Mouse (Mus musculus) midbrain, embryonic 11.5 days (tissue): ENCODE results near the gene Nog. TPM values are rescaled to one million over a fixed set of nuclear protein-coding genes. Genes with fewer than 3 reads are reported as not detected.

ENCODE experiments used
- ATAC-seq: fragments of 200-750 bp; cut with Nextera tagmentation; 2 replicates; pipeline ENCODE4 v1.8.0; 2017; ENCODE audit warnings: moderate TSS enrichment, moderate library complexity; ENCODE audit not compliant: low FRiP score
- DNase-seq: peaks from one replicate; pipeline ENCODE4 v3.0.0; 2015; ENCODE audit warnings: low spot score; ENCODE audit errors: missing footprints
- H3K27ac ChIP-seq: fragments of 300-500 bp; sonication (generic); 2 replicates; pipeline ENCODE4 v1.5.1; 2014; ENCODE audit warnings: low read depth, low read length
- H3K27me3 ChIP-seq: fragments of 300-500 bp; sonication (generic); 2 replicates; pipeline ENCODE4 v1.6.1; 2014; ENCODE audit warnings: mild to moderate bottlenecking, low read length, moderate library complexity, mixed read lengths; ENCODE audit not compliant: control insufficient read depth, insufficient read depth
- H3K36me3 ChIP-seq: fragments of 300-500 bp; sonication (generic); 2 replicates; pipeline ENCODE4 v1.6.1; 2014; ENCODE audit warnings: mild to moderate bottlenecking, low read length, moderate library complexity, mixed read lengths; ENCODE audit not compliant: control insufficient read depth, insufficient read depth
- H3K4me1 ChIP-seq: fragments of 300-500 bp; sonication (generic); 2 replicates; pipeline ENCODE4 v1.6.1; 2014; ENCODE audit warnings: low read length; ENCODE audit not compliant: control insufficient read depth, insufficient read depth
- H3K4me2 ChIP-seq: fragments of 300-500 bp; sonication (generic); 2 replicates; pipeline ENCODE4 v1.6.1; 2014; ENCODE audit warnings: mild to moderate bottlenecking, moderate library complexity
- H3K4me3 ChIP-seq: fragments of 300-500 bp; sonication (generic); 2 replicates; pipeline ENCODE4 v1.5.1; 2014; ENCODE audit warnings: low read depth, low read length
- H3K9ac ChIP-seq: fragments of 300-500 bp; sonication (generic); 2 replicates; pipeline ENCODE4 v1.6.1; 2014; ENCODE audit warnings: low read length
- H3K9me3 ChIP-seq: fragments of 300-500 bp; sonication (generic); 2 replicates; pipeline ENCODE4 v1.6.1; 2016; ENCODE audit warnings: low read length; ENCODE audit not compliant: control insufficient read depth
- WGBS: fragments of 180-500 bp; shearing (Covaris S2); extraction: QIAGEN DNeasy Blood & Tissue Kit; methylation state at CpG from one replicate; pipeline ENCODE4 v1.1.7; 2014; 5-methylcytosine and 5-hydroxymethylcytosine counted together
- polyA plus RNA-seq: library from polyadenylated mRNA; unstranded; fragments of >200 nt; fragmentation: Nextera tagmentation; extraction: Ambion mirVana; gene quantifications from 2 replicates; pipeline ENCODE4 v1.2.1, GENCODE M21; 2014

Nog gene
- polyA plus RNA-seq, 1 experiment from 2014 or later, result 6.1 TPM

DNA sequence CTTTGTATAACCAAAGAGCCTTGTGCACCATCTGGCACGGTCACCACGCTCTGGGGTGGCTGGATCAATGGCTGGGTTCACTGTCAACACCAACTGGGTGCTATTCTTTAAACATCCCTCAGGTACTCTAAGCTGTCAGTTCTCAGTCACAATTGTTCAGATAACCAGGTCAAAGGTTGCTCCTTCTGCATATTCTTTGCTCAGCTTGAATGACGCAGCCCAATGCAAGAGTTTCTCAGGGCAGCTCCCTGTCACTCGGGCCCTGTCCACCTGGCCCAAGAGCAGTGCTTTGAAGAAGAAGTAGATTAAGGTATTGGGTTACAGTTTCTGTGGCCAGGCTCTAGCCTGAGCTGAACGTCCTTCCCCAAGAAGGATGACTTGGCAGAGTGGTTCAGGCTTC lies 12.2 kb upstream of the Nog start:
- H3K9ac ChIP-seq, result no peak overlapping the region
- H3K27ac ChIP-seq, result no peak overlapping the region
- H3K36me3 ChIP-seq, result no peaks in the 10 kb centered on the region
- ATAC-seq (no peak), DNase-seq (no peak)
- WGBS, result 50% methylated on average over 5 of the region's 5 CpGs
- H3K4me1 ChIP-seq, result peaks cover 9% of the 10 kb centered on the region
- no peaks in the 10 kb centered on the region for H3K9me3 ChIP-seq
- H3K4me3 ChIP-seq, result no peak overlapping the region
- no peaks in the 10 kb centered on the region for H3K27me3 ChIP-seq
- no peak overlapping the region for H3K4me2 ChIP-seq

DNA sequence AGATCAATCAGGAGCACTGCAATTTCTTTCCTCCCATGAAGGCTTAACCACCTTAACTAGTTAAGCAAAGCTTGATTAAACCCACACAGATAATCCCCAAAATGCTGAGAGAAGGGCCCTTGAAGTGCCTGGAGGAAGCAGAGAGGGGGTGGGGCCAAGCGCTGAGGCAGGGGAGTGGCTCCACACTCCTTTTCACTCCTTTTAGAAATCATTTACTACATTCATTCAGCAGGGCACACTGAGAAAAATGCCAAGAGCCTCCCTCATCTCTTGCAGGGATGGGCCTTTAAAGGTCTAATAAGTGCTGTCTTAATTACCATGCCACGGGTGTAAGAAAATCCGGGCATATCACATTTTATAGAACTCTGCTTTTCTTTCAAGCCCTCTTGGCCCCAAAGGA lies 10.2 kb upstream of the Nog start:
- peak; percentile 77 for DNase-seq

DNA sequence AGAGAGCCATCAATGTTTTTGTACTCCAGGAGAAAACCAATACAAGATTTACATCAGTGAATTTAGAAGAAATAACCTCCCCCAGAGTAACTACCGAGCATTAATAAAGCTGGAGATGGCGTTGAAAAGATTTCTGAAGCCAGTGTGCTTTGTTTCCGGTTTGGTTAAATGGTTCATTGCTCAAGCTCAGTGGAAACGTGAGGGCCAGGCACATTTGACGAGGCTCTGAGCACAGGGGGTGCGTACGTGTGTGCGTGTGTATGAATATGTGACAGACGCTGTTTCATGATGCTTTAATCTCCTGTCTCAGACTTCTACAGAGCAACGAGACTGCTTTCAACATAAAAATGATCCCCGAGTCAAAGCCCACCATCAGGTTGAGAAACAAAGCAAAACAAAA lies 8.1 kb upstream of the Nog start:
- Histone ChIP-seq H3K4me1 (peaks cover 3% of the 10 kb centered on the region; the same call in 1 of the 2 replicates), H3K27ac (no peak overlapping the region), H3K9me3 (no peaks in the 10 kb centered on the region), H3K36me3 (no peaks in the 10 kb centered on the region), H3K4me2 (no peak overlapping the region), H3K4me3 (no peak overlapping the region), H3K27me3 (no peaks in the 10 kb centered on the region), H3K9ac (no peak overlapping the region)
- WGBS, result 59% methylated on average over 11 of the region's 11 CpGs
- no peak for ATAC-seq
- DNase-seq, result no peak

More for the DNA sequence above, 10.2 kb upstream of the Nog start:
- H3K4me1 ChIP-seq, result peaks cover 3% of the 10 kb centered on the region; the same call in 1 of the 2 replicates
- H3K4me2 ChIP-seq, result no peak overlapping the region
- WGBS, result 10% methylated on average over 3 of the region's 3 CpGs
- no peak overlapping the region for H3K27ac ChIP-seq
- no peak overlapping the region for H3K9ac ChIP-seq
- H3K36me3 ChIP-seq, result no peaks in the 10 kb centered on the region
- no peak overlapping the region for H3K4me3 ChIP-seq
- no peaks in the 10 kb centered on the region for H3K9me3 ChIP-seq
- H3K27me3 ChIP-seq, result no peaks in the 10 kb centered on the region
- no peak for ATAC-seq

DNA sequence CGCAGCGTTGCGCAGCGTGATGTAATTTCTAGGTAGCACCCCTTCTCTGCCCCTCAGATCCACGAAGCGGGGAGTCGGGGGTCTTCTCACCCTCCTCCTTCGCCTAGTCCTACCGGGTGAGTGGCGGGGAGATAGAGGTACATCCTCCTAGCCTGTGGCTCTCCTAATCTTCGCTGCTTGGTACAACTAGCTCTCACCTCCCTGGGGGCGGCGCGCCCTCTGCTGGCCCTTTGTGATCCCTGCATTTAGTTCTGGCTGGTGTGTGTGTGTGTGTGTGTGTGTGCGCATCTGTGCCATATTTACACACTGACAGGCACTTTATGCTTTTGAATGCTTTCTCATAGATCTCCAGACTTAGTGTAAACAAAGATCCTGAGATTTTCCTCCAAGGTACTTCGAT lies 1.3 kb upstream of the Nog start:
- H3K4me2 ChIP-seq, result peak overlapping the region; percentile 86
- no peak overlapping the region for H3K27ac ChIP-seq
- no peaks in the 10 kb centered on the region for H3K9me3 ChIP-seq
- peak overlapping the region; percentile 71 for H3K4me3 ChIP-seq
- H3K36me3 ChIP-seq, result no peaks in the 10 kb centered on the region
- peak; percentile 47 for ATAC-seq
- peaks cover 6% of the 10 kb centered on the region; the same call in 1 of the 2 replicates for H3K27me3 ChIP-seq
- H3K9ac ChIP-seq, result peak overlapping the region; percentile 78; the same call in 1 of the 2 replicates
- WGBS, result 1% methylated on average over 15 of the region's 16 CpGs
- peak; percentile 99 for DNase-seq
- H3K4me1 ChIP-seq, result peaks cover 11% of the 10 kb centered on the region

DNA sequence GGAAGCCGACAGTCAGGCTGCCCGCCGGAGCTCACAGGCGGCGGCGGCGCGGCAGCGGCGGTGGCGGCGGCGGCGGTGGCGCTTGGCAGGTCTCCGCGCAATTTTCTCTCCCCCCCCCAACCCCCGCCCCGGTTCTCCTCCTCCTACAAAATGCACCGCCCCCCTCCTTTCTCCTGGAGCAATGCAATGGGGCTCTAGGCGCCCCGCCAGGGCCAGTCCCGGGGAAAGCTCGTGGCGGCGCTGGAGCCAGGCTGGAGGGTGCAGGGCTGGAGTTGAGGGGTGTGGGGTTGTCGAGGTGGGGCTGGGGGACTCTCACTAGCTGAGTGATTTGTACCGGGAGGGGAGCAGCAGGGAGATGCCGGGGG lies 666 bp upstream of the Nog start:
- Histone ChIP-seq H3K4me2 (peak overlapping the region; percentile 86), H3K9ac (peak overlapping the region; percentile 78), H3K9me3 (no peaks in the 10 kb centered on the region), H3K4me1 (peaks cover 16% of the 10 kb centered on the region), H3K27ac (peak overlapping the region; percentile 84), H3K36me3 (no peaks in the 10 kb centered on the region), H3K27me3 (peaks cover 6% of the 10 kb centered on the region; the same call in 1 of the 2 replicates), H3K4me3 (peak overlapping the region; percentile 71)
- ATAC-seq (peak; percentile 41), DNase-seq (peak; percentile 96)
- 0% methylated on average over 20 of the region's 29 CpGs for WGBS

DNA sequence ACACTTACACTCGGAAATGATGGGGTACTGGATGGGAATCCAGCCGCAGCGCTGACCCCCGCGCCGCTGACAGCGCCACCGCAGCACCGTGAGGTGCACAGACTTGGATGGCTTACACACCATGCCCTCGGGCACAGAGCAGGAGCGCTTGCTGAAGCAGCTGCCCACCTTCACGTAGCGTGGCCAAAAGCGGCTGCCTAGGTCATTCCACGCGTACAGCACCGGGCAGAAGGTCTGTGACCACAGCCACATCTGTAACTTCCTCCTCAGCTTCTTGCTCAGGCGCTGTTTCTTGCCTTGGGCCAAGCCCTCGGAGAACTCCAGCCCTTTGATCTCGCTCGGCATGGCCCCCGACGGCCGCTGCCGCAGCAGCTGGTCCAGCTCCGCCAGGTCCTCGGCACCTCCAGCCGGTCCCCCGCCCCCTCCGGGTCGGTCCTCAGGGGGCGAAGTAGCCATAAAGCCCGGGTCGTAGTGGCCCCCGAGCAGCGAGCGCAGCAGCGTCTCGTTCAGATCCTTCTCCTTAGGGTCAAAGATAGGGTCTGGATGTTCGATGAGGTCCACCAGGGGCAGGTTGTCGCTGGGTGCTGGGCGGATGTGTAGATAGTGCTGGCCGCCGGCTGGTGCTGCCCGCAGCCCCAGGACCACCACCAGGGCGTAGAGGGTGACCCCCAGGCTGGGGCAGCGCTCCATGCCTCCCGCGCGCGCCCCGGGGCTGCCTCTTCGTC lies 639 bp downstream of the Nog start:
- no peaks in the 10 kb centered on the region for H3K9me3 ChIP-seq
- ATAC-seq (0 out of 2 replicates have a peak, but pooled peaks have one; percentile 1), DNase-seq (peak; percentile 97)
- H3K4me2 ChIP-seq, result peak overlapping the region; percentile 86
- peaks cover 20% of the 10 kb centered on the region for H3K4me1 ChIP-seq
- peak overlapping the region; percentile 71 for H3K4me3 ChIP-seq
- peak overlapping the region; percentile 78 for H3K9ac ChIP-seq
- peaks cover 6% of the 10 kb centered on the region for H3K27me3 ChIP-seq
- WGBS, result under 1% methylated on average over 52 of the region's 53 CpGs
- no peaks in the 10 kb centered on the region for H3K36me3 ChIP-seq
- peak overlapping the region; percentile 84 for H3K27ac ChIP-seq

DNA sequence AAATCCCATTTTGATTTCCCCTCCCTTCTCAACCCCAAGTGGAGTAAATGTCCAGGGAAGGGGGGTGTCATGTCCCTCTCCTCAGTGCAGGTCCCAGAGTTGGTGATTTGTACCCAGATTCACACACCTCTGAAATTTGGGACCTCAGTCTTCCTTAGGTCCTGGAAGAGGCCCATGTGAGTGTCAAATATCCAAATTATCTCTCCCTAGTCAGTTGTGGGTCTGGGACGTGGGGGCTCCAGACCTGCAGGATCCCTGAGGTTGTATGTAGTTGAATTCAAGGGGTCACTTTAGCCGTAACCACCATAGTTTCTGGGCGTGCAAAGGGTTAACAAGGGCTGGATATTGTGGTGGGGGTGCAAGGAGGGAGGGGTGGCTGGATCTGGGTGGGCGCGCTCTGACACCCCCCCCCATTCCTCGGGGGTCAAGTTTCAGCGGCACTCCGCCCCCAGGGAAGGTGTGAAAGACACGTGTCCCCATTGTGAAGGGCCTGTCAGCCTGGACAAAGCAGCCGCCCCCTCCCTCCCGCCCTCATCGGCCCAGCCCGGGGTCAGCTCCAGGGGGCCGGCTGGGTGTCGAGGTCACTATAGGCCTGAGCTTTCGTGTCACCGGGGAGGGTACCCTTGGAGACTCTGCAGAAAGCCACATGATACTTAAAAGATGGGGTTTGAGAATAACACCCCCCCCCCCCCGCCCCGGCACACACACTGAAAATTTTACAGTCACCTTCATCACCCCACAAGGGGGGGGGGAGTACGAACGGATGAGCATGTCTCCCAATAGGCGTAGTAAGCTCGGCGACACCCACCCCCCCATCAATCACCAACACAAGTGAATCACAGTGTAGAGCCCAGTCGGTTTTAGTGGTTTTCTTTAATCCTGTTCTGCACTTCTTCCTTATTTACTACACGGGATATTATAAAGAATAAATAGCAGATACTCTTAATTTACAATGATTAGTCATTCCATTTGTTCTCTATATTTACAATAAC lies 2.1 kb downstream of the Nog start:
- H3K4me1 ChIP-seq, result peaks cover 20% of the 10 kb centered on the region
- ATAC-seq, result peak; percentile 1; the same call in 1 of the 2 replicates
- H3K4me2 ChIP-seq, result peak overlapping the region; percentile 58
- H3K27me3 ChIP-seq, result peaks cover 6% of the 10 kb centered on the region
- DNase-seq, result peak; percentile 93
- peak overlapping the region; percentile 46 for H3K9ac ChIP-seq
- WGBS, result under 1% methylated on average over 23 of the region's 26 CpGs
- H3K27ac ChIP-seq, result peak overlapping the region; percentile 16; the same call in 1 of the 2 replicates
- H3K36me3 ChIP-seq, result no peaks in the 10 kb centered on the region
- no peaks in the 10 kb centered on the region for H3K9me3 ChIP-seq
- peak overlapping the region; percentile 30 for H3K4me3 ChIP-seq

DNA sequence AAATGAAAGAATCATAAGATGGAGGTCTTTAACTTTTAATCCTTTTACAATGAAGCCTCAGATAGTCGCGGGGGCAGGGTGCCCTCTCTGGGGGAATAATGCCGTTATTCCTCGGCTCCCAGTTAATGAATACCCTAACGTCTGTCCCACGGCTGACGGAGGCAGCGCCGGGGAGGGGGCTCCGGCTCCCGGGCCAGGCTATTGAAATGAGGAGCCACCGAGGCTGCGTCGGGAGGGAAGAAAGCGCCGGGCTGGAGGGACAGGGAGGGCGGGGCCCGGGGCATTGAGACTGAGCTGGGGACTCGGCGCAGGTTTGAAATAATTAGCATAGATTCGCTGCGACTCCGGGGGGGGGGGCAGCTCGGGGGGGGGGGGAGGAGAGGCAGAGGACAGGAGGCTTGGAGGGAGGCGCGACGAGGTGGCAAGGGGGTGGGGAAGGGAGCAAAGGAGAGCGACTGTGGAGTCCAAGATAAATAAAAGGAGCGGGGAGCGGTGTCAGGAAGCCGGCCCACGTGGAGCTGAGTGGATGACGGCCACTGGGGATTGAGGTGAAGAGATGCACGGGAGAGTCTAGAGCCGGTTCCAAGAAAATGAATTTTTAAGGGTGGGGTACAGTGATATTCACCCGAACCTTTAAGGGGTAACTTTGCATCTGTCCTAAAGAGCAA lies 2.9 kb downstream of the Nog start:
- peak; percentile 73 for ATAC-seq
- Histone ChIP-seq H3K4me2 (peak overlapping the region; percentile 58), H3K36me3 (no peaks in the 10 kb centered on the region), H3K27me3 (peaks cover 6% of the 10 kb centered on the region), H3K27ac (peak overlapping the region; percentile 49), H3K9me3 (no peaks in the 10 kb centered on the region), H3K9ac (peak overlapping the region; percentile 46), H3K4me3 (peak overlapping the region; percentile 30), H3K4me1 (peaks cover 20% of the 10 kb centered on the region)
- DNase-seq, result peak; percentile 96
- WGBS, result under 1% methylated on average over 31 of the region's 36 CpGs
